Mouse (Mus musculus): Measurements from ENCODE around the gene Adarb2.

GRCm38 (mm10) chr13:8538481-8538880 lies 335.8 kb downstream of the Adarb2 start:
- no peak for TF ChIP-seq CTCF (IDR thresholded peaks at IDR 0.05; ENCODE audit: extremely low read depth, insufficient read length, insufficient replicate concordance, low read depth, low read length)
- TF ChIP-seq POLR2A (IDR thresholded peaks at IDR 0.05; ENCODE audit: low read depth, low read length): no peak
